Mouse (Mus musculus): ENCODE measurements around the gene 3110082I17Rik. TPM values are rescaled to one million over a fixed set of nuclear protein-coding genes. Genes with fewer than 3 reads are reported as not detected.
"Not testable (repeated sequence)": the region's sequence is repeated elsewhere in the genome, so short reads cannot be mapped to it uniquely, and the experiment has no call there.

3110082I17Rik gene
- polyA plus RNA-seq, 1 experiment: 6.2 TPM

GRCm38 (mm10) chr5:139344021-139344686 lies 116.2 kb downstream of the 3110082I17Rik start:
- Histone ChIP-seq H3K4me1 (ENCODE audit: control insufficient read depth, insufficient read depth, insufficient read length, low read length) (peaks cover 28% of the 10 kb centered on the region; the same call in 1 of the 2 replicates), H3K27me3 (ENCODE audit: control insufficient read depth, insufficient read depth, low read length) (no peaks in the 10 kb centered on the region), H3K4me3 (ENCODE audit: low read depth, low read length) (peak overlapping the region; percentile 93), H3K27ac (ENCODE audit: insufficient read depth, low read depth, low read length) (0 out of 2 replicates have a peak overlapping the region, but pooled peaks have one; percentile 67), H3K36me3 (ENCODE audit: control insufficient read depth, insufficient read depth, low read length) (peaks cover 23% of the 10 kb centered on the region)
- peak; percentile 89 for TF ChIP-seq CTCF (IDR thresholded peaks at IDR 0.05; ENCODE audit: extremely low read depth, insufficient read length, insufficient replicate concordance, low read depth, low read length)
- no peak for TF ChIP-seq POLR2A (IDR thresholded peaks at IDR 0.05; ENCODE audit: low read depth, low read length)
- 2% methylated on average over 12 of the region's 12 CpGs for WGBS

GRCm38 (mm10) chr5:139338891-139339290 lies 121.4 kb downstream of the 3110082I17Rik start:
- WGBS: 82% methylated on average over 11 of the region's 11 CpGs
- Histone ChIP-seq H3K4me3 (ENCODE audit: low read depth, low read length) (no peak overlapping the region), H3K36me3 (ENCODE audit: control insufficient read depth, insufficient read depth, low read length) (peaks cover 43% of the 10 kb centered on the region), H3K4me1 (ENCODE audit: control insufficient read depth, insufficient read depth, insufficient read length, low read length) (peaks cover 10% of the 10 kb centered on the region), H3K27ac (ENCODE audit: insufficient read depth, low read depth, low read length) (no peak overlapping the region), H3K27me3 (ENCODE audit: control insufficient read depth, insufficient read depth, low read length) (no peaks in the 10 kb centered on the region)
- TF ChIP-seq CTCF (IDR thresholded peaks at IDR 0.05; ENCODE audit: extremely low read depth, insufficient read length, insufficient replicate concordance, low read depth, low read length): no peak
- no peak for TF ChIP-seq POLR2A (IDR thresholded peaks at IDR 0.05; ENCODE audit: low read depth, low read length)

GRCm38 (mm10) chr5:139338403-139338802 lies 121.9 kb downstream of the 3110082I17Rik start:
- H3K27ac ChIP-seq (ENCODE audit: insufficient read depth, low read depth, low read length): no peak overlapping the region
- H3K4me3 ChIP-seq (ENCODE audit: low read depth, low read length): no peak overlapping the region
- TF ChIP-seq CTCF (IDR thresholded peaks at IDR 0.05; ENCODE audit: extremely low read depth, insufficient read length, insufficient replicate concordance, low read depth, low read length): no peak
- TF ChIP-seq POLR2A (IDR thresholded peaks at IDR 0.05; ENCODE audit: low read depth, low read length): no peak
- peaks cover 43% of the 10 kb centered on the region for H3K36me3 ChIP-seq (ENCODE audit: control insufficient read depth, insufficient read depth, low read length)
- peaks cover 12% of the 10 kb centered on the region for H3K4me1 ChIP-seq (ENCODE audit: control insufficient read depth, insufficient read depth, insufficient read length, low read length)
- WGBS: 32% methylated on average over 3 of the region's 3 CpGs
- H3K27me3 ChIP-seq (ENCODE audit: control insufficient read depth, insufficient read depth, low read length): no peaks in the 10 kb centered on the region

GRCm38 (mm10) chr5:139337826-139338370 lies 122.4 kb downstream of the 3110082I17Rik start:
- Histone ChIP-seq H3K36me3 (ENCODE audit: control insufficient read depth, insufficient read depth, low read length) (peaks cover 43% of the 10 kb centered on the region), H3K27ac (ENCODE audit: insufficient read depth, low read depth, low read length) (no peak overlapping the region)
- WGBS: 79% methylated on average over 13 of the region's 13 CpGs

GRCm38 (mm10) chr5:139335634-139336033 lies 124.7 kb downstream of the 3110082I17Rik start:
- Histone ChIP-seq H3K4me1 (ENCODE audit: control insufficient read depth, insufficient read depth, insufficient read length, low read length) (peaks cover 29% of the 10 kb centered on the region), H3K4me3 (ENCODE audit: low read depth, low read length) (no peak overlapping the region), H3K36me3 (ENCODE audit: control insufficient read depth, insufficient read depth, low read length) (peaks cover 31% of the 10 kb centered on the region), H3K27me3 (ENCODE audit: control insufficient read depth, insufficient read depth, low read length) (no peaks in the 10 kb centered on the region), H3K27ac (ENCODE audit: insufficient read depth, low read depth, low read length) (no peak overlapping the region)
- TF ChIP-seq POLR2A (IDR thresholded peaks at IDR 0.05; ENCODE audit: low read depth, low read length) (no peak), CTCF (IDR thresholded peaks at IDR 0.05; ENCODE audit: extremely low read depth, insufficient read length, insufficient replicate concordance, low read depth, low read length) (no peak)
- WGBS: 86% methylated on average over 4 of the region's 4 CpGs

More at GRCm38 (mm10) chr5:139337826-139338370, 122.4 kb downstream of the 3110082I17Rik start:
- Histone ChIP-seq H3K27me3 (ENCODE audit: control insufficient read depth, insufficient read depth, low read length) (no peaks in the 10 kb centered on the region), H3K4me1 (ENCODE audit: control insufficient read depth, insufficient read depth, insufficient read length, low read length) (peaks cover 18% of the 10 kb centered on the region), H3K4me3 (ENCODE audit: low read depth, low read length) (no peak overlapping the region)
- no peak for TF ChIP-seq POLR2A (IDR thresholded peaks at IDR 0.05; ENCODE audit: low read depth, low read length)
- no peak for TF ChIP-seq CTCF (IDR thresholded peaks at IDR 0.05; ENCODE audit: extremely low read depth, insufficient read length, insufficient replicate concordance, low read depth, low read length)

GRCm38 (mm10) chr5:139334394-139334793 lies 125.9 kb downstream of the 3110082I17Rik start:
- not testable (repeated sequence) for H3K27me3 ChIP-seq (ENCODE audit: control insufficient read depth, insufficient read depth, low read length); H3K4me3 ChIP-seq (ENCODE audit: low read depth, low read length); H3K27ac ChIP-seq (ENCODE audit: insufficient read depth, low read depth, low read length)
- H3K4me1 ChIP-seq (ENCODE audit: control insufficient read depth, insufficient read depth, insufficient read length, low read length): peaks cover 27% of the 10 kb centered on the region
- H3K36me3 ChIP-seq (ENCODE audit: control insufficient read depth, insufficient read depth, low read length): peaks cover 22% of the 10 kb centered on the region
- 89% methylated on average over 10 of the region's 10 CpGs for WGBS

- TF ChIP-seq CTCF (IDR thresholded peaks at IDR 0.05; ENCODE audit: extremely low read depth, insufficient read length, insufficient replicate concordance, low read depth, low read length) (peak; percentile 53; the same call in 1 of the 2 replicates), POLR2A (IDR thresholded peaks at IDR 0.05; ENCODE audit: low read depth, low read length) (no peak)
- Histone ChIP-seq H3K27ac (ENCODE audit: insufficient read depth, low read depth, low read length) (peak overlapping the region; percentile 91), H3K4me1 (ENCODE audit: control insufficient read depth, insufficient read depth, insufficient read length, low read length) (peaks cover 24% of the 10 kb centered on the region), H3K27me3 (ENCODE audit: control insufficient read depth, insufficient read depth, low read length) (no peaks in the 10 kb centered on the region), H3K4me3 (ENCODE audit: low read depth, low read length) (peak overlapping the region; percentile 30), H3K36me3 (ENCODE audit: control insufficient read depth, insufficient read depth, low read length) (peaks cover 18% of the 10 kb centered on the region)
- 36% methylated on average over 16 of the region's 16 CpGs for WGBS
Observed at GRCm38 (mm10) chr5:139333301-139334013, 126.9 kb downstream of the 3110082I17Rik start.
